In the genomic region with DNA sequence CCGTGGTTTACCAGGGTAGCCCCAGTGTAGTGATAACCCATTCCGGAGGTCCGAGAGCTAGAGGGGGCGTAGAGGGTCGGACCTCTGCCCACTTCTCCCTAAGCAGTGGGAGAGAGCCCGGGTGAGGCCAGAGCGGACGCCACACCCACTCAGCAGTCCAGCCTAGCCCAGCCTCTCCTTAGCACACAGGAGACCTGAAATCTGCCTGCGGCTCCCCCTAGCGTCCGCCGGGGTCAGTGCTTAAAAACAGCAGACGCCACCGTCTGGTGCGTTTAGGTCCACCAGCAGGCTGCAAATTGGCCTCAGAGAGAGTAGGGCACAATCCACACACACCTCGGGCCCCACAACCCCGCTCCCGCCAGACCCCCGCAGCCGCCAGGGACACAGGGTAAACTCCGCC, we compare ENCODE assay signal across 8 mouse cellular contexts. TPM values are rescaled to one million over a fixed set of nuclear protein-coding genes. Genes with fewer than 3 reads are reported as not detected.
A peak's percentile ranks its signal among the peaks of the same experiment; 100 is the strongest.
DNase-seq lines count a peak whose midpoint lies in the region; ATAC-seq and TF ChIP-seq lines count a peak whose summit lies in the region.

No protein-coding gene starts in this region.

- no peak overlapping the region for H3K27ac ChIP-seq in forebrain, embryonic 13.5 days
- no peak overlapping the region for H3K27ac ChIP-seq in liver, postnatal 0 days (ENCODE audit: low read depth)
- no peak overlapping the region for H3K27ac ChIP-seq in neural tube, embryonic 14.5 days (ENCODE audit: low read depth, low read length)
- no peak overlapping the region for H3K27ac ChIP-seq in testis, adult 2 months (ENCODE audit: control insufficient read depth, insufficient read depth, low read depth, low read length)

- ATAC-seq in forebrain, embryonic 13.5 days = peak; percentile 79
- ATAC-seq in liver, postnatal 0 days = peak; percentile 74
- peak; percentile 84; the same call in 1 of the 2 replicates for ATAC-seq in neural tube, embryonic 14.5 days (ENCODE audit: low read depth)

- no peak for TF ChIP-seq POLR2A in testis, adult 2 months (IDR thresholded peaks at IDR 0.05; ENCODE audit: control insufficient read depth, low read depth, low read length)

- no peaks in the 10 kb centered on the region for H3K9me3 ChIP-seq in forebrain, embryonic 13.5 days (replicated peaks)
- H3K9me3 ChIP-seq in liver, postnatal 0 days (ENCODE audit: low read length) = no peaks in the 10 kb centered on the region
- no peaks in the 10 kb centered on the region for H3K9me3 ChIP-seq in neural tube, embryonic 14.5 days (ENCODE audit: control insufficient read depth, low read length)

- DNase-seq in CD8-positive naive resting alpha-beta T cell, adult 2 months (ENCODE audit: low read depth in 2 of 2, low spot score in 2 of 2) = peak; percentile 13 to 44
- peak; percentile 72 for DNase-seq in c-Kit-positive CD71-positive TER-119-positive erythroid progenitor cells, embryonic 14.5 days (ENCODE audit: low spot score)
- peak; percentile 95 to 97 for DNase-seq in heart, postnatal 10 days
- peak; percentile 95 to 96 for DNase-seq in kidney, postnatal 4 days
- peak; percentile 90 for DNase-seq in liver, postnatal 0 days

- peak overlapping the region; percentile 35 for H3K4me3 ChIP-seq in forebrain, embryonic 13.5 days
- H3K4me3 ChIP-seq in liver, postnatal 0 days (ENCODE audit: low read depth, low read length) = no peak overlapping the region
- H3K4me3 ChIP-seq in neural tube, embryonic 14.5 days (ENCODE audit: low read depth, low read length) = peak overlapping the region; percentile 12; the same call in 1 of the 2 replicates
- H3K4me3 ChIP-seq in testis, adult 2 months (ENCODE audit: control insufficient read depth, low read depth, low read length) = peak overlapping the region; percentile 67

- TF ChIP-seq EP300 in liver, postnatal 0 days (IDR thresholded peaks at IDR 0.05; ENCODE audit: low read depth) = no peak

- intact Hi-C loops in heart, postnatal 10 days (cut with DNase I) = loop anchor here (1.0 to 5.0 kb wide), 4 partner anchors 12 to 140 kb away; partner anchors contain the start of gene Cdc42bpb

- no peaks in the 10 kb centered on the region for H3K36me3 ChIP-seq in forebrain, embryonic 13.5 days (ENCODE audit: poor library complexity, severe bottlenecking)
- no peaks in the 10 kb centered on the region for H3K36me3 ChIP-seq in liver, postnatal 0 days (replicated peaks; ENCODE audit: insufficient read depth, low read length)
- no peaks in the 10 kb centered on the region for H3K36me3 ChIP-seq in neural tube, embryonic 14.5 days (ENCODE audit: control insufficient read depth, insufficient read depth, low read length)
- H3K36me3 ChIP-seq in testis, adult 2 months (ENCODE audit: control insufficient read depth, insufficient read depth, low read length) = no peaks in the 10 kb centered on the region

- TF ChIP-seq CTCF in liver, postnatal 0 days (IDR thresholded peaks at IDR 0.05; ENCODE audit: low read depth) = peak; percentile 98
- TF ChIP-seq CTCF in testis, adult 2 months (IDR thresholded peaks at IDR 0.05; ENCODE audit: control insufficient read depth, insufficient read depth, insufficient replicate concordance, low read depth, low read length) = peak; percentile 90

- H3K4me1 ChIP-seq in forebrain, embryonic 13.5 days = peaks cover 35% of the 10 kb centered on the region
- peaks cover 6% of the 10 kb centered on the region for H3K4me1 ChIP-seq in liver, postnatal 0 days (ENCODE audit: insufficient read depth)
- peaks cover 5% of the 10 kb centered on the region; the same call in 1 of the 2 replicates for H3K4me1 ChIP-seq in neural tube, embryonic 14.5 days (ENCODE audit: control insufficient read depth, insufficient read depth, low read length)
- H3K4me1 ChIP-seq in testis, adult 2 months (ENCODE audit: control insufficient read depth, insufficient read depth, low read length) = peaks cover 9% of the 10 kb centered on the region

- H3K9ac ChIP-seq in forebrain, embryonic 13.5 days = peak overlapping the region; percentile 55
- no peak overlapping the region for H3K9ac ChIP-seq in liver, postnatal 0 days (replicated peaks)
- no peak overlapping the region for H3K9ac ChIP-seq in neural tube, embryonic 14.5 days (replicated peaks; ENCODE audit: low read depth, low read length)

- H3K4me2 ChIP-seq in forebrain, embryonic 13.5 days = peak overlapping the region; percentile 54
- peak overlapping the region; percentile 51 for H3K4me2 ChIP-seq in liver, postnatal 0 days (ENCODE audit: low read depth, low read length)
- peak overlapping the region; percentile 36 for H3K4me2 ChIP-seq in neural tube, embryonic 14.5 days (ENCODE audit: low read depth, low read length)

- peaks cover 2% of the 10 kb centered on the region; the same call in 1 of the 2 replicates for H3K27me3 ChIP-seq in forebrain, embryonic 13.5 days
- 0 out of 2 replicates have a peak, but pooled peaks cover 2% of the 10 kb centered on the region for H3K27me3 ChIP-seq in liver, postnatal 0 days (ENCODE audit: insufficient read depth, low read length)
- H3K27me3 ChIP-seq in neural tube, embryonic 14.5 days (ENCODE audit: control insufficient read depth, insufficient read depth, low read length) = peaks cover 4% of the 10 kb centered on the region
- no peaks in the 10 kb centered on the region for H3K27me3 ChIP-seq in testis, adult 2 months (ENCODE audit: control insufficient read depth, insufficient read depth, low read length)

- WGBS in forebrain, embryonic 13.5 days = 1% methylated on average over 21 of the region's 21 CpGs
- 2% methylated on average over 21 of the region's 21 CpGs for WGBS in liver, postnatal 0 days (ENCODE audit: insufficient replicate concordance)
- 0% methylated on average over 21 of the region's 21 CpGs for WGBS in neural tube, embryonic 14.5 days

RNA-seq across cellular contexts. Expression of gene Exoc3l4, which starts 3.5 kb away (rescaled TPM):
- polyA plus RNA-seq in forebrain, embryonic 13.5 days (2015; fragmentation: Nextera tagmentation; extraction: Ambion mirVana) = 1.2 and 2.3 TPM in 2 replicates
- 1 to 10 TPM; 5.3 to 8.3 TPM for total RNA-seq in heart, postnatal 10 days (2021)
- polyA plus RNA-seq in liver, postnatal 0 days (2015; fragmentation: Nextera tagmentation; extraction: Ambion mirVana) = 13.7 TPM in 2 replicates
- 1.2 and 2.0 TPM in 2 replicates for polyA plus RNA-seq in neural tube, embryonic 14.5 days (2014; fragmentation: Nextera tagmentation; extraction: Ambion mirVana)
- 5.5 and 6.5 TPM in 2 replicates for polyA plus RNA-seq in testis, adult 2 months (2012; rRNA removed)

RNA-seq across cellular contexts. Expression of gene Lbhd2, which starts 6.7 kb away (rescaled TPM):
- polyA plus RNA-seq in forebrain, embryonic 13.5 days (2015; fragmentation: Nextera tagmentation; extraction: Ambion mirVana) = 0.35 and 1.0 TPM in 2 replicates
- total RNA-seq in heart, postnatal 10 days (2021) = not detected
- polyA plus RNA-seq in liver, postnatal 0 days (2015; fragmentation: Nextera tagmentation; extraction: Ambion mirVana) = 0.22 TPM in 2 replicates
- 0.43 and 1.5 TPM in 2 replicates for polyA plus RNA-seq in neural tube, embryonic 14.5 days (2014; fragmentation: Nextera tagmentation; extraction: Ambion mirVana)
- 0.72 and 1.3 TPM in 2 replicates for polyA plus RNA-seq in testis, adult 2 months (2012; rRNA removed)

RNA-seq across cellular contexts. Expression of gene Tnfaip2, which starts 29.0 kb away (rescaled TPM):
- polyA plus RNA-seq in forebrain, embryonic 13.5 days (2015; fragmentation: Nextera tagmentation; extraction: Ambion mirVana) = 0.60 and 1.2 TPM in 2 replicates
- 10 to 100 TPM; 28.9 to 41.2 TPM for total RNA-seq in heart, postnatal 10 days (2021)
- 72.0 and 79.5 TPM in 2 replicates for polyA plus RNA-seq in liver, postnatal 0 days (2015; fragmentation: Nextera tagmentation; extraction: Ambion mirVana)
- polyA plus RNA-seq in neural tube, embryonic 14.5 days (2014; fragmentation: Nextera tagmentation; extraction: Ambion mirVana) = 0.81 TPM in 1 of 2 replicates, not detected in the other
- 77.2 and 89.7 TPM in 2 replicates for polyA plus RNA-seq in testis, adult 2 months (2012; rRNA removed)

RNA-seq across cellular contexts. Expression of gene Cdc42bpb, which starts 35.8 kb away (rescaled TPM):
- polyA plus RNA-seq in forebrain, embryonic 13.5 days (2015; fragmentation: Nextera tagmentation; extraction: Ambion mirVana) = 25.1 and 34.0 TPM in 2 replicates
- total RNA-seq in heart, postnatal 10 days (2021) = 100 to 1,000 TPM in 1 of 2 experiments, 10 to 100 TPM in 1; 96.4 to 106 TPM
- 8.0 and 8.6 TPM in 2 replicates for polyA plus RNA-seq in liver, postnatal 0 days (2015; fragmentation: Nextera tagmentation; extraction: Ambion mirVana)
- 43.4 and 54.1 TPM in 2 replicates for polyA plus RNA-seq in neural tube, embryonic 14.5 days (2014; fragmentation: Nextera tagmentation; extraction: Ambion mirVana)
- 55.3 and 56.8 TPM in 2 replicates for polyA plus RNA-seq in testis, adult 2 months (2012; rRNA removed)

Comparison
In these comparisons a context has a peak if more than half of its experiments do, and no peak if none do; other contexts are left out.
1. DNase-seq: peak in every context shown above with its lines; median percentile 96 in heart, postnatal 10 days; 96 in kidney, postnatal 4 days; 90 in liver, postnatal 0 days; 72 in c-Kit-positive CD71-positive TER-119-positive erythroid progenitor cells, embryonic 14.5 days; 28 in CD8-positive naive resting alpha-beta T cell, adult 2 months.
2. RNA of gene Tnfaip2, which starts 29.0 kb away (polyA plus RNA-seq): 72.0 to 79.5 TPM in liver, postnatal 0 days and 77.2 to 89.7 TPM in testis, adult 2 months; 0.60 to 1.2 TPM in forebrain, embryonic 13.5 days and 0.81 TPM in neural tube, embryonic 14.5 days; every median in the first group is over 10 times any median in the second.
3. Peak in every context shown above with its lines, with median percentiles within 50 percentile points of each other: ATAC-seq and H3K4me2 ChIP-seq.